Mouse (Mus musculus) kidney, postnatal 14 days (tissue): ENCODE data around the gene Pdzrn4.

Experiments
- DNase-seq: peaks from one replicate; pipeline ENCODE4 v3.0.0; 2022; ENCODE audit warnings: mixed read lengths

Pdzrn4 gene

DNA sequence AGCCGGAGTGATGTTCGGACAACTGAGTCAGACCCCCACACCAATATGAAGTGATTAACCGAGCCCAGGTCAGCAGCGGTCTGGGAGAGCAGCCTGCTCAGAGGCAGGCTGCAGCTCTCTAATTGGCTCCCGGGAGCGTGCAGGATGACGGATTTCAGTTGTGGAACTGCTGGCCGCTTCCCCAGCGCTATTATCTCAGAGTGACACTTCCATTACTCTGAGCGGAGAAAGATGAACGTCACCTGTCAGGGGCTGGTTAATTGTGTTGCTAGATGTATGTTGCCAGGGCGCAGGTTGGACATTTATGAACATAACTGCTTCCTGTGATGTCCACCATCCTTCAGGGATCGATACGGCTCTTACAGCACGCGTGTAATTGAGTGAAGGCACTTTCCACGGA lies 355.5 kb downstream of the Pdzrn4 start:
- no peak for DNase-seq

- no peak for DNase-seq
Measured at GRCm38 (mm10) chr15:92752578-92752977, 355.9 kb downstream of the Pdzrn4 start.

DNA sequence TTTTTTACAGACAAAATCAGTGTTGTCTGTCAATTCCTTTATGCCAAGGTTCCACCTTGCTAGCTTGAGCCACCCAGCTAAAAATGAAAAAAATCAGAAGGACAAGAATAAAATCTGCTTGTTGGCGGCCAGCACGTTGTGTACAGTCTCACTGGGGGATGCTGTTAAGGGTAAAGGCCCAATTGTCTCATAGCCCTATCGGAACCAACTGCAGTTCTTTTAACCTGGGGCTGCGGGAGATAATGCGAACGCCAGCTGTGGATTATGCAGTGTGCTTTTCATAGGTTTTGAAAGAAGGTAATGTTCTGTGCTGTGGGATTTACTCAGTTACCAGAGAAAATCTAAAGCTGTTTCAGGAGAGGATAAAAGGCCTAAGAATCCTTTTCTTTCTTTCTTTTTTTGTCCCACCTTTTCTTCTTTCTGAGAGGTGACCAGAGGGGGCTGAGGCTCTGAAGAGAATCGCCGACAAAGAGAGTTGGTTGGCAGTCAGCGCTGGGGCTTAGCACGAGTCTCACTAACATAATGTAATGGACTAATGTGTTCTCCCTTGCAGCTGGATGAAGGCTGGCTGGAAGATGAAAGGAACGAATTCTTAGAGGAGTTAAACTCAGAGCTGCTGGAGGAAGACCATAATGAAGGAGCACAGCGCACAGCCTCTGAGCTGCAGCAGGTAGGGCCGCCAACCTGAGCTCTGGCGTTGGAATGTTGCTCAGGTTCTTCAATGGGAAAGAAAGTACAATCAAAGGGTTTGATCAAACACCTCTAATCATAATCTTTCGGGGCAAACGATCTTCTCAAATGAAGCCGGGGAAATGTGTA lies 360.6 kb downstream of the Pdzrn4 start:
- no peak for DNase-seq

DNA sequence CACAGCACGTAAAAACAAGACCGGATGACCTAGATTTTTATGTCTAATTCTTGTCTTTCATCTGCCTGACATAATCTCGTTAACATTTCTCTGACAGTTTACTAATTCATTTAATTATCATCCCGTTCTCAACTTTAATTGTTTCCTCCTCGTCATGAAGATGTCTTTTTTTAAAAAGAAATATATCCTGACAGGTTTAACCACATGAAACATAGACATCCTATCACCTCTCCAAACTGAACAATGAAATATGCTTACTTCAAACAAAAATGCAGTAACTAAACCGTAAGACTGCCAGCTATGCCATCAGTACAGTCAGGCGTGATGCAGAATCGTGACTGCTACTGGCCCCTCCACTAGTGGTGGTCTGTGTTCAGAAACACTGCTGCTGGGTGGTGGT lies 362.3 kb downstream of the Pdzrn4 start:
- no peak for DNase-seq

GRCm38 (mm10) chr15:92763303-92763702 lies 366.6 kb downstream of the Pdzrn4 start:
- no peak for DNase-seq

GRCm38 (mm10) chr15:92769535-92769934 lies 372.9 kb downstream of the Pdzrn4 start:
- no peak for DNase-seq

GRCm38 (mm10) chr15:92788036-92788435 lies 391.4 kb downstream of the Pdzrn4 start:
- no peak for DNase-seq

- DNase-seq: no peak
Measured at GRCm38 (mm10) chr15:92794275-92794674, 397.6 kb downstream of the Pdzrn4 start.

- DNase-seq: no peak
Measured at GRCm38 (mm10) chr15:92805934-92806333, 409.3 kb downstream of the Pdzrn4 start.

- DNase-seq: no peak
Measured at GRCm38 (mm10) chr15:92806352-92806751, 409.7 kb downstream of the Pdzrn4 start.
